Mouse (Mus musculus) B cell, adult 62 days (primary cell): ENCODE measurements around the gene Serpind1. TPM values are rescaled to one million over a fixed set of nuclear protein-coding genes. Genes with fewer than 3 reads are reported as not detected.

Experiments
- total RNA-seq: library from RNA; stranded (reverse); gene quantifications from 4 replicates; pipeline ENCODE4 v1.2.4, GENCODE M21; 2023

Serpind1 gene
- total RNA-seq: 0.27 TPM in 1 of 4 replicates, not detected in the others

DNA sequence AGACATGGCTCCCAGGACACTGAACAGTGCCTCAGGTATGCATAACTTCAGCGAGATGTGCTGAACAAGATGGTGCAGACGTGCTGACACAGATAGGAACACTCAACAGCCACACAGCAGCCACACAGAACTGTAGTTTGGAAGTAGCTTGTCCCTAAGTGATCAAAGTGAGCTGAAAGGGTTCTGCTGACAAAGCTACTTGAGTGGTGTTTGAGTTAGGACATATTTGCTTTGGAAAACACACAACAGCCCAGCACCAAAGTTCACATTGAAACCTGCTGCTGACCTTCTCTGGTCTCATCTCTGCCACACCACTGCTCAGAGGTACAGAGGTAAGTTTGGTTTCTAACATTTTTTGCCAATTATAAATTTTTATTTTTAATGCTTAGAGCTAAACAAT lies at the start of gene Serpind1:
Gene Serpind1, plus strand, starts transcription at position 256 of the 400 bp plus-strand sequence.

Other genes with a start within 250 kb of the Serpind1 start
- gene Ppil2, start 220.1 kb upstream of the Serpind1 start, total RNA-seq: 102 to 118 TPM (median 110 TPM) in 4 replicates
- 10.4 to 14.8 TPM (median 11.5 TPM) in 4 replicates for gene 2610318N02Rik, start 206.2 kb upstream of the Serpind1 start, total RNA-seq
- gene Sdf2l1, start 199.0 kb upstream of the Serpind1 start, total RNA-seq: 19.9 to 24.9 TPM (median 23.0 TPM) in 4 replicates
- 2.2 to 4.1 TPM (median 2.8 TPM) in 4 replicates for gene Ydjc, start 186.8 kb upstream of the Serpind1 start, total RNA-seq
- gene Ccdc116, start 184.1 kb upstream of the Serpind1 start, total RNA-seq: 1.7 to 2.4 TPM (median 2.1 TPM) in 4 replicates
- 101 to 116 TPM (median 107 TPM) in 4 replicates for gene Ube2l3, start 128.7 kb upstream of the Serpind1 start, total RNA-seq
- gene Rimbp3, start 122.8 kb upstream of the Serpind1 start, total RNA-seq: 0.09 to 0.20 TPM (median 0.09 TPM) in 4 replicates
- gene Hic2, start 97.8 kb upstream of the Serpind1 start, total RNA-seq: 3.7 to 5.1 TPM (median 4.5 TPM) in 4 replicates
- 9.1 to 15.8 TPM (median 14.3 TPM) in 4 replicates for gene Tmem191c, start 55.3 kb upstream of the Serpind1 start, total RNA-seq
- gene Snap29, start 74.6 kb downstream of the Serpind1 start, total RNA-seq: 60.0 to 64.2 TPM (median 62.2 TPM) in 4 replicates
- 121 to 147 TPM (median 138 TPM) in 4 replicates for gene Pi4ka, start 74.9 kb downstream of the Serpind1 start, total RNA-seq
- gene Crkl, start 120.6 kb downstream of the Serpind1 start, total RNA-seq: 47.4 to 55.6 TPM (median 52.0 TPM) in 4 replicates
- gene Aifm3, start 158.2 kb downstream of the Serpind1 start, total RNA-seq: not detected in 4 replicates
- gene Lztr1, start 177.3 kb downstream of the Serpind1 start, total RNA-seq: 47.7 to 57.0 TPM (median 53.3 TPM) in 4 replicates
- gene Thap7, start 199.8 kb downstream of the Serpind1 start, total RNA-seq: 25.2 to 39.4 TPM (median 32.4 TPM) in 4 replicates
- gene Lrrc74b, start 229.9 kb downstream of the Serpind1 start, total RNA-seq: 0.31 TPM in 1 of 4 replicates, not detected in the others
- not detected in 4 replicates for gene P2rx6, start 230.5 kb downstream of the Serpind1 start, total RNA-seq